Mouse (Mus musculus): Measurements from ENCODE around the gene Ctsr. TPM values are rescaled to one million over a fixed set of nuclear protein-coding genes. Genes with fewer than 3 reads are reported as not detected.
"Not testable (repeated sequence)": the region's sequence is repeated elsewhere in the genome, so short reads cannot be mapped to it uniquely, and the experiment has no call there.

The Ctsr gene
- not detected in 2 replicates for polyA plus RNA-seq (2015; fragmentation: Nextera tagmentation; extraction: Ambion mirVana)

DNA sequence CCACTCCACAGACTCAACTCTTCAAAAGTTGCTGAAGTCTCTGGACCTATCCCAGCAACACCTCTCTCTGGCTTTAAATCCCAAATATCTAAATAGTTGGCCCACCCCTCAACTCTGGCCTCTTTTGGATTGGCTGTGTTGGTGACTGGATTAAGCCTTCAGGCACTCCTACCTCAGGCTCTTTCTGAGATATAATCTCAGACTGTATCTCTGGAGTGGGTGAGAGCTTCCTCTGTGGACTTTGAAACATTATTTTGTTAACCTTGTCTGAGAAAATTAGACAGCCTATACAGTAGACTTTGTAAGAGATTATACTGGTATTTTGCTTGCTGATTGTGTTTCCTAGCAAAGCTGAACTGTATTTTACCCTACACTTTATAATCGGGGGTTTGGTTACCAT, at the start of gene Ctsr:
TSS of gene Ctsr (minus strand) at position 101 of the 400 bp plus-strand sequence.
- Histone ChIP-seq H3K27ac (no peak within 1 kb of the TSS), H3K4me3 (replicated peaks) (no peak within 1 kb of the TSS), H3K36me3 (no peaks in the 10 kb centered on the region), H3K4me2 (replicated peaks) (no peak within 1 kb of the TSS), H3K27me3 (no peaks in the 10 kb centered on the region), H3K4me1 (replicated peaks) (no peaks in the 10 kb centered on the region), H3K9me3 (peaks cover 36% of the 10 kb centered on the region), H3K9ac (replicated peaks) (no peak within 1 kb of the TSS)
- no peak for ATAC-seq
- 81% methylated on average over 1 of the region's 1 CpGs for WGBS

DNA sequence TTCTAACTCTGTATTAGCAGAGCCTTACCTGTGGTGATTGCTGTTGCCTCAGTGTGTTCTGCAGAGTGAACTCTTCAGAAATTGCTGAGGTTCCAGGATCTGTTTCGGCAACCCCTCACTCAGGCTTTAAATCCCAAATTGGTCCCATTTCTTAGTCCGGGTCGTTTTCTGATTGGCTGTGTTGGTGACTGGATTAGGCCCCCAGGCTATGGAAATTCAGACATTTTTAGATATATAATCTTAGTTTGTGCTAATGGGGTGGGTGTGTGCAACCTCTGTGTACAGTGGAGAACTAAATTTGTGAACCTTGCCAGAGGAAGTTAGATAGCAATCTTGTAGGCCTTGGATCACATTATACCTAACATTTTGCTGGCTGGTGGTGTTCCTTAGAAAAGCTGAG, 39.3 kb upstream of the Ctsr start, which contains the start of gene Cts6:
TSS of gene Cts6 (minus strand) at position 101 of the 400 bp plus-strand sequence.
- H3K36me3 ChIP-seq = no peaks in the 10 kb centered on the region
- H3K4me2 ChIP-seq (replicated peaks) = no peak within 1 kb of the TSS
- H3K27me3 ChIP-seq = no peaks in the 10 kb centered on the region
- 92% methylated on average over 3 of the region's 3 CpGs for WGBS
- H3K9me3 ChIP-seq = peaks cover 49% of the 10 kb centered on the region
- H3K9ac ChIP-seq (replicated peaks) = no peak within 1 kb of the TSS
- H3K4me1 ChIP-seq (replicated peaks) = no peaks in the 10 kb centered on the region
- H3K27ac ChIP-seq = no peak within 1 kb of the TSS
- no peak within 1 kb of the TSS for H3K4me3 ChIP-seq (replicated peaks)
- ATAC-seq = no peak

DNA sequence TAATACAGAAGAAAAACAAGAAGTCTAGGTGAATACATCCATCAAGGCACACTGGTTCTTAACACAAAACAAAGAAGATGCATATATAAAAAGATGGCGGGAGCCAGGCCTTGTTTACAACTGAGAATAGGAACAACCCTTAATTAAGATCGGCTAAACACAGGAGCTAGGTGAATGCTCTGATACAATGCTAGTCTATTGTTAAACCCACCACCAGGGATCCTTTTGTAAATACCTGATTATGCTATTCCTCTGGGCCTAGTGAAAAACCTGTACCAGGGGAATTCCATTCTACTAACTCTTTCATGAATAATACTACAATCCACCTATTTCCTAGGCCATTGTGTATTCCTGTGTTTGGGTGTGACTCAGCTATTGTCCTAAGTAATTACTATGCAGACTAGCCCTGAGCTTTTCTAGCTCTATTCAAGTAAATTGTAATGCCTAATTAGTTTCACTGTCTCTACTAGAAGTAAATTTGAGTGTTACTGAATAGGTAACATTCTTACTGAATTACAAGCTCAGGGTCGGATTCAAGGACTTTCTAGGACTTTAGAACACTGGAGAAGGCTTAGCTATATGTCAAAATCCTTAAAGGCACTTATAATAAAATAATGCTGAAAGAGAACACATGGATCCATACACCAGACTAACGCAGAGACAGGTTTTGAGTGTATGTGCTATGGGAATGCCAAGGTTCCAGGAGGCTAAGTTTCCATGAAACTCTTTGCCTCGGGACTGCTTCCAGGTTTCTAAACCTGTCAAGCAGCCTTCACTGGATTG, 21.3 kb upstream of the Ctsr start:
- H3K4me1 ChIP-seq (replicated peaks); H3K4me2 ChIP-seq (replicated peaks); H3K36me3 ChIP-seq; H3K9ac ChIP-seq (replicated peaks); H3K4me3 ChIP-seq (replicated peaks); H3K27ac ChIP-seq; ATAC-seq; H3K27me3 ChIP-seq: not testable (repeated sequence)
- WGBS = 79% methylated on average over 5 of the region's 5 CpGs
- peaks cover 10% of the 10 kb centered on the region for H3K9me3 ChIP-seq

DNA sequence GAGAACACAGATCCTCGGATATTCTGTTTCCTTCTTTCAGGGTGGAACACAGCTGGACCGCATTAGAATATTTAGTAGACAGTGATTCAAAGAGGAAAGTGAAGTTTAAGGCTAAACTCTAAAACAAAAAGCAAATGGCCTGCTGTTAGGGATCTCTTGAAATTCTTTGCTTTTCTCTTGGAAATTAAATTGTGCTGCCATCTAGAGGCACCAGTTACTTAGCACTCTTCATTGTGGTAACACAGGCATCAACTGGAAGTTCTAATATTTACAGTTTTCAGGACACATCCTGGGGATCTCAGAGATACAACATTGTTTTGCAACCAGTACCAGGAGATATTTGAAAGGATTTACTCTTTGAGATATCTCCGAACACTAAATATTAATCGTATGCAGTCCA, 566 bp upstream of the Ctsr start:
- no peaks in the 10 kb centered on the region for H3K36me3 ChIP-seq
- no peak overlapping the region for H3K9ac ChIP-seq (replicated peaks)
- no peak overlapping the region for H3K27ac ChIP-seq
- H3K4me2 ChIP-seq (replicated peaks) = no peak overlapping the region
- ATAC-seq = no peak
- no peak overlapping the region for H3K4me3 ChIP-seq (replicated peaks)
- H3K9me3 ChIP-seq = peaks cover 33% of the 10 kb centered on the region
- no peaks in the 10 kb centered on the region for H3K27me3 ChIP-seq
- 86% methylated on average over 4 of the region's 4 CpGs for WGBS
- no peaks in the 10 kb centered on the region for H3K4me1 ChIP-seq (replicated peaks)

Other genes starting within 250 kb of the Ctsr start
- not detected in 2 replicates for gene Gm49393, start 228.7 kb downstream of the Ctsr start, polyA plus RNA-seq (2015; fragmentation: Nextera tagmentation; extraction: Ambion mirVana)
- 0.82 and 2.1 TPM in 2 replicates for gene Gm49391, start 227.7 kb downstream of the Ctsr start, polyA plus RNA-seq (2015; fragmentation: Nextera tagmentation; extraction: Ambion mirVana)
- gene Ctla2a, start 227.6 kb downstream of the Ctsr start, polyA plus RNA-seq (2015; fragmentation: Nextera tagmentation; extraction: Ambion mirVana) = 10.4 and 13.3 TPM in 2 replicates
- not detected in 2 replicates for gene Tpbpa, start 222.3 kb downstream of the Ctsr start, polyA plus RNA-seq (2015; fragmentation: Nextera tagmentation; extraction: Ambion mirVana)
- not detected in 2 replicates for gene Ctsj, start 158.3 kb downstream of the Ctsr start, polyA plus RNA-seq (2015; fragmentation: Nextera tagmentation; extraction: Ambion mirVana)
- gene Ctsq, start 123.6 kb downstream of the Ctsr start, polyA plus RNA-seq (2015; fragmentation: Nextera tagmentation; extraction: Ambion mirVana) = not detected in 2 replicates
- gene Cts6, start 39.2 kb upstream of the Ctsr start, polyA plus RNA-seq (2015; fragmentation: Nextera tagmentation; extraction: Ambion mirVana) = not detected in 2 replicates
- not detected in 2 replicates for gene Cts8, start 91.1 kb upstream of the Ctsr start, polyA plus RNA-seq (2015; fragmentation: Nextera tagmentation; extraction: Ambion mirVana)
- not detected in 2 replicates for gene Gm49398, start 124.6 kb upstream of the Ctsr start, polyA plus RNA-seq (2015; fragmentation: Nextera tagmentation; extraction: Ambion mirVana)
- not detected in 2 replicates for gene Cts7, start 193.9 kb upstream of the Ctsr start, polyA plus RNA-seq (2015; fragmentation: Nextera tagmentation; extraction: Ambion mirVana)

All from midbrain, embryonic 13.5 days (tissue).